Mouse (Mus musculus) cerebellum, adult 2 months (tissue): ENCODE measurements around the gene Cmtm7. TPM values are rescaled to one million over a fixed set of nuclear protein-coding genes. Genes with fewer than 3 reads are reported as not detected.

Experiments used
- DNase-seq, 2 experiments: peaks; one replicate each; pipeline ENCODE4 v3.0.0; 2021
- H3K27ac ChIP-seq: fragments of 200-500 bp; 2 replicates; pipeline ENCODE4 v1.5.1; 2012; ENCODE audit warnings: low read length, control low read depth, inconsistent platforms; ENCODE audit not compliant: insufficient read depth
- H3K27me3 ChIP-seq: fragments of 200-500 bp; 2 replicates; pipeline ENCODE4 v1.6.1; 2012; ENCODE audit warnings: inconsistent platforms, mild to moderate bottlenecking, low read length, moderate library complexity; ENCODE audit not compliant: control insufficient read depth, insufficient read depth
- H3K4me1 ChIP-seq: fragments of 200-500 bp; 2 replicates; pipeline ENCODE4 v1.6.1; 2011; ENCODE audit warnings: low read length; ENCODE audit not compliant: control insufficient read depth, insufficient read depth
- H3K4me3 ChIP-seq: fragments of 200-500 bp; replicated peaks from 2 replicates; pipeline ENCODE3; 2011; ENCODE audit warnings: mild to moderate bottlenecking, low read depth, low read length, control low read depth; ENCODE audit not compliant: insufficient read depth
- CTCF ChIP-seq: fragments of 200-500 bp; IDR thresholded peaks from 2 replicates; pipeline ENCODE4 v1.5.1; 2011; ENCODE audit warnings: low read depth, mild to moderate bottlenecking, control low read depth, low read length, moderate library complexity, borderline replicate concordance; ENCODE audit not compliant: insufficient read depth
- POLR2A ChIP-seq: fragments of 200-500 bp; IDR thresholded peaks from 2 replicates; pipeline ENCODE4 v1.6.1; 2011; ENCODE audit warnings: low read length, control low read depth, borderline replicate concordance; ENCODE audit not compliant: insufficient read depth
- WGBS: fragments of 180-500 bp; shearing (Covaris S2); methylation state at CpG from one replicate; pipeline ENCODE4 v1.1.7; 2018; 5-methylcytosine and 5-hydroxymethylcytosine counted together
- polyA plus RNA-seq: library from polyadenylated mRNA; depleted of rRNA; stranded (reverse); fragments of >200 nt; gene quantifications from 2 replicates; pipeline ENCODE4 v1.2.3, GENCODE M21; 2012

Cmtm7 gene
- polyA plus RNA-seq, 1 experiment, result 9.4 TPM

DNA sequence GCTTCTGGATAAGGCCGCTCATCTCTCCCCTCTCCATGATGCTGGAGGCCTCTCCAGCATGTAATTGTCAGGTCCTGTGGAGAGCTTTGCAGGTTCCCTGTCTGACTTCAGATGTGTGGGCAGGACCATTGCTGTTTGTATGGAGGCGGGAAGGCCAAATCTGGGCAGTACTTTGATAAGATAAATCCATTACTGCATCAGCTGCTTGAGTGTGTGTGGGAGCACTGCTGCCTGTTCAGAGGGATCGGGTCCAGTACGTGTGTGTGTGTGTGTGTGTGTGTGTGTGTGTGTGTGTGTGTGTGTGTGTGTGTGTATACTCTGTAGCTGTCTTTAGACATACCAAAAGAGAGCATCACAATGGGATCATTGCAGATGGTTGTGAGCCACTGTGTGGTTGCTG is 36.5 kb downstream of the Cmtm7 start:
- DNase-seq, result no peak
- no peaks in the 10 kb centered on the region for H3K27me3 ChIP-seq
- no peak for TF ChIP-seq POLR2A
- no peak for TF ChIP-seq CTCF
- H3K27ac ChIP-seq, result no peak overlapping the region
- WGBS, result 91% methylated on average over 4 of the region's 4 CpGs
- H3K4me3 ChIP-seq, result no peak overlapping the region
- no peaks in the 10 kb centered on the region for H3K4me1 ChIP-seq

- no peaks in the 10 kb centered on the region for H3K27me3 ChIP-seq
- DNase-seq, result no peak
- no peaks in the 10 kb centered on the region for H3K4me1 ChIP-seq
- no peak for TF ChIP-seq CTCF
- H3K4me3 ChIP-seq, result no peak overlapping the region
- H3K27ac ChIP-seq, result no peak overlapping the region
- WGBS, result 81% methylated on average over 2 of the region's 2 CpGs
Observed at GRCm38 (mm10) chr9:114742731-114743130, 38.9 kb downstream of the Cmtm7 start.

- Histone ChIP-seq H3K4me3 (no peak overlapping the region), H3K27ac (no peak overlapping the region), H3K27me3 (no peaks in the 10 kb centered on the region), H3K4me1 (no peaks in the 10 kb centered on the region)
- TF ChIP-seq POLR2A, result no peak
- 89% methylated on average over 9 of the region's 9 CpGs for WGBS
- DNase-seq, result no peak
Observed at GRCm38 (mm10) chr9:114740336-114740735, 41.3 kb downstream of the Cmtm7 start.

DNA sequence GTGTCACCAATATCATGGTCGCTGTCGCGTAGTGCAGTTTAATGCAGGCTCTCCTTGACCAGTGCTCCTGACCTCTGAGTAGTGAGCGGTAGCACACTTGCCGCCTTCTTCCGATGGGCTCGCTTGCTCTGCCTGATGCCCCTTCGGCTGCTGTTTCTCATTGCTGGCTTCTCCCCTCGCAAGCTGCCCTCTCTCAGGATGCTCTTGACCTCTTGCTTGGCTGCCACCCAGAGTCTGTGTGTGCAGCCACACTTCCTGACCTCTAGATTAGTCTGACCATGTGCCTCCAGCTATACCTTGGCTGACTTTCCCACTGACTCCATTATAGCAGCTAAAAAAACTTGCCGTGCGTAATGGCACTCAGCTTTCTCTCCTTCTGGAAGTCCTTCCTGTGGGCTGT is 45.2 kb downstream of the Cmtm7 start:
- TF ChIP-seq CTCF (no peak), POLR2A (no peak)
- no peaks in the 10 kb centered on the region for H3K27me3 ChIP-seq
- no peak overlapping the region for H3K4me3 ChIP-seq
- no peak for DNase-seq
- H3K4me1 ChIP-seq, result peaks cover 6% of the 10 kb centered on the region
- H3K27ac ChIP-seq, result no peak overlapping the region
- WGBS, result 66% methylated on average over 11 of the region's 11 CpGs

DNA sequence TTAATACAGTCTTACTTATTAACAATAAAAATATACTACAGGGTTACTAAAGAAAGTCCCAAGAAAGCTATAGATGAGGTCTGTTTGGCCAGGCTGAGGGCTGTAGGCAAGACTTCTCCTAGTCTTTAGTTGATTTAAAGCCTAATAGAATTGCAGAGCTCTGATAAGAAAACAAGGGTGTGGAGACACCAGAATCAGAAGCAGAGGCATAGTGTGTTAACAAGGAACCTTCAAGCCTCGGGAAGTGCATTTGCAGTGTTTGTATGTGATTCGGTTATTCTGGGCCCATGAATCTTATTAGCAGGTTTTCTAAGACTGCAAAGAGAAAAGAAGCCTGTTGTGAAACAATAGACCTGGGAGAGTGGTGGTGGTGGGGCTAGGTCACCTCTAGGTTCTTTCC is 48.4 kb downstream of the Cmtm7 start:
- no peaks in the 10 kb centered on the region for H3K27me3 ChIP-seq
- DNase-seq, result no peak
- no peak overlapping the region for H3K27ac ChIP-seq
- WGBS, result 93% methylated on average over 2 of the region's 2 CpGs
- no peak overlapping the region for H3K4me3 ChIP-seq
- TF ChIP-seq POLR2A, result no peak
- no peak for TF ChIP-seq CTCF
- H3K4me1 ChIP-seq, result peaks cover 6% of the 10 kb centered on the region

DNA sequence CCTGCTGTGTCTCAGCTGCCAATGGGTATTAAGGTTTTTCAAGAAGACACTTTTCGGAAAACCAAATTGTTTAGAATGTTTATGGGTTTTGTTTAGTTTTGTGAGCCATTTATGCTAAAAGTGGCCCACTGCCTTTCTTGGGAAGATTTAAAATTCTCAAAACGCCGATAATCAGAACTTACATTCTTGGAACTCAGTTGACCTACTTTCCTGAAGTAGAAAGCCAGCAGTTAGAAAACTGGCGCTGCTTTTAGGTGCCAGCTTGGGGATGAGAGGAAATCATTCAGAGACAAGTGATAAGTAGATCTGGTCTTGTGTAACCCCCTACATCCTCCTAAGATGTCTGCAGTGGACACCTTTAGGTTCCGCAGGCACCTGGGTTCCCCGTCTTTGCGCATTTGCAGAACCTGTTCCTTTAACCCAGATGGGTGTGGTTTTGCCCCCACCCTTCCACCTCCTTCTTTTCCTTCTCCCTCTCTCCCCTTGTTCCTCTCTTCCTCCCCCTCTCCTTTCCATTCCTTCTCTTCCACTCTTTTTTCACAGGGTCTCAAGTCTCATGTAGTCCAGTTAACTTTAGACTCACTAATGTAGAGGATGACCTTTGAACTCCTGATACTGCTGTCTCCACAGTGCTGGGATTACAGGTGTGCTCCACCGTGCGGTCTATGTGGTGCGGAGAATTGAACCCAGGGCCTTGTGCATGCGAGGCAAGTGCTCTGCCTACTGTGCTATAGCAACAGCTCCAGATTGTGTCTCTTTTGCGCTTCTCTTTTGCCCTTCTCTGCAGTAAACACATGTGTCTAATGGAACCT is 49.6 kb downstream of the Cmtm7 start:
- 57% methylated on average over 12 of the region's 12 CpGs for WGBS
- TF ChIP-seq CTCF (no peak), POLR2A (no peak)
- DNase-seq, result no peak
- no peaks in the 10 kb centered on the region for H3K27me3 ChIP-seq
- H3K4me3 ChIP-seq, result peak overlapping the region; percentile 67
- H3K4me1 ChIP-seq, result peaks cover 6% of the 10 kb centered on the region
- H3K27ac ChIP-seq, result no peak overlapping the region

- Histone ChIP-seq H3K4me3 (peak within 1 kb of the TSS; percentile 67), H3K27ac (peak within 1 kb of the TSS; percentile 12), H3K4me1 (peaks cover 6% of the 10 kb centered on the region), H3K27me3 (no peaks in the 10 kb centered on the region)
- WGBS, result under 1% methylated on average over 53 of the region's 53 CpGs
- peak; percentile 92 to 94 for DNase-seq
- TF ChIP-seq CTCF (peak; percentile 40; the same call in 1 of the 2 replicates), POLR2A (peak; percentile 76; the same call in 1 of the 2 replicates)
Observed at GRCm38 (mm10) chr9:114731011-114731755, 50.5 kb downstream of the Cmtm7 start, which contains the start of gene Cmtm6. Gene Cmtm6 (plus strand): TSS chr9:114731116.
